Mouse (Mus musculus) yolk sac, embryonic 10.5 days (tissue): Measurements from ENCODE around the gene Sigirr.

Experiments used
- DNase-seq: peaks from one replicate; pipeline ENCODE4 v3.0.0-alpha.2; 2017; ENCODE audit warnings: low spot score

The Sigirr gene

DNA sequence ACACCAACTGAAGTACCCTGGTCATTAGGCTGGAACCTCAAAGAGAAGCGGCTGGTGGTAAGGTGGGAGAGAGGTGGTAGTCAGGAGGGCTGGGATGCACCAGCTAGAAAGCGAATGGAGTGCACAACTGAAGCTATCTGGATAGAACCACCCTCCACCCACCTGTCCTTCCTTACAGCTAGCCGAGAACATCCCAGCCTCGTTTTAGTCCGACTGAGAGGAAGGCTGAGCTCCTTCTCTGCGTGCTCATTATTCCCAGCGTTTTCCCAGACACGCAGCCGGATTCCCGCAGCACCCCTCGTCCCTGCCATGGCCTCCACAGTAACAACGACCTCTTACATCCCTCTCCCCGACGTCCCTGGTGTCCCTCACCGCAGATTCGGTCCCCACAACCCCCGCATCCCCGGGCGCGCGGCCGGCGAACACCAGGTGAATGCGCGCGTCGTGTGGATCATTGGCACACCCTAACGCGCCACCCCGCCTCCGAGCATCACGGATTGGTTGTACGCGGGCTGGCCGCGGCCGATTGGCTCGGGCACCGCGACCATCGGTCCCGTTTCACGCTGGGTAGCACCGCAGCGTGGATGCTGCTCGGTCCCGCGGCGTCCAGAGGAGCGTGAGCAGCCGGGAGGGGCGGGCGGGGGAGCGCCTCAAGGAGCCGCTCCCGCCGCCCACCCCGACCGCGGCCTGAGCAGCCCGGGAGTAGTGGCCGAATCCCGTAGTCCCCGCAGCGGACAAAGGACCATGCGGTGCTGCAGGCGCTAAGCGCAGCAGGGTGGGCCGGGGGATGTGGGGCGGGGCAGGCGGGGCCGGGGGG lies 39.7 kb downstream of the Sigirr start, which contains the start of gene B4galnt4:
Gene B4galnt4, plus strand, starts transcription at position 679 of the 817 bp plus-strand sequence.
- peak; percentile 70 for DNase-seq

DNA sequence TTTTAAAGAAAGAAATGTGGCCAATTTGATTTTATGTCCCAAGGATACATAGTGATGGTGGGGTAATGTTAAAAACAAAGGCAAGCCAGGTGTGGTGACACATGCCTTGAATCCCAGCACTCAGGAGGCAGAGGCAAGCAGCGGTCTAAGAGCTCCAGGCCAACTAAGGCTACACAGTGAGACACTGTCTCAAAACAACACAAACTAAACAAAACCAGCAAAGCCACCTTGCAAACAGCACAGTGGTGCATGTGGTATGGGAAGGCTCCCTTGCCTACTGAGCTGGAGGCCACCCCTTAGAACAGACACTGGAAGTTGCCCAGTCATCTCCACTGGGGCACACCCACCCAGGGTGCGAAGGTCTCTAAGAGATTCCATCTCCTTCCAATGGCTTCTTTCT lies 40.4 kb downstream of the Sigirr start:
- DNase-seq: no peak

DNA sequence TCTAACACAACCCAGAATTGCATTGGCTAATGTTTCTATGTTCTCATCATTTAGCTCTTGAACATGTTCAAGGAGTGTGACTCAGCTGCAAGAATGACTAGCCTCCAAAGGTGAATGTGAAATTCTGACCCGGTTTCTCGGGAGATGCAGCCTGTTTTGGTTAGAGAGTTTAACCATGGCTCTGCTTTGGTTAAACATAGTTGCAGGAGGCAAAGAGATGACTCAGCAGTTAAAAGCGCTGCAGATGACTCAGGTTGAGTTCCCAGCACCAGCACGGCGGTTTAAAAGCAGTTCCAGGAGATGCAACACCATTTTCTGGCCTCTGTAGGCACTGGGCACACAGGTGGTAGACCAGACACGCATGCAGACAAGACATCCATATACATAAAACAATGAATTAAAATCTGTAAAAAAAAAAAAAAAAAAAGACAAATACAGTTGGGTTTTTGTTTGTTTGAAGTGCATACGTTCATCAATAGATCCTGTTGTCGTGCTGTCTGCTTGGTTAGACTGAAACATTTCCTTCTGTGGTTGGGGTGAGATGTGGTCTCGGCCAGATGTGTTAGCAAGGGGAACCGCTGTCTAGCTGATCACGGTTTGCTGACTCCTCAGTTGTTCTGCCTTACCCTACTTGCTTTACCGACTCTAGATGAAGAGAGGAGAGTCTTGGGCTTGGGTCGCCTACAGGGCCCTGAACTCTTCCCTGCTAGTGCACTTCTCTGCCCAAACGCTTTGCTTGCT lies 41.6 kb downstream of the Sigirr start:
- no peak for DNase-seq

DNA sequence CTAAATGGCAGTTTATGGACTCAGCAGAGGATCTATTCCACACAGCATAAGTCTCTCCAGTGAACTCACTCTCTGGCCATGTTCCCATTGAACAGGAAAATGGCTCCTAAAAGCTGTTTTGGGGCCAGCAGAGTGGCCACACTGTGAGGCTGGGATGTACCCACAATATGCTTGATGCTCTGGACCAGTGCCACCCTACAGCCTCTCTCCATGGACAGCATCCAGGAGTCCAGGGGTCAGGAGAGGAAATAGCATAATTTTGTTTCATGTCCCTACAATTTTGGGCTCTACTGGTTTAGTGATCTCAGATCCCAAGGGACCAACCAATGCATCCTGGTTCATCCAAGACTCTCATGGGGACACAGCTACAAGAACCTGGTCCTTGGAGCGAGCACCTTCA lies 42.8 kb downstream of the Sigirr start:
- no peak for DNase-seq

DNA sequence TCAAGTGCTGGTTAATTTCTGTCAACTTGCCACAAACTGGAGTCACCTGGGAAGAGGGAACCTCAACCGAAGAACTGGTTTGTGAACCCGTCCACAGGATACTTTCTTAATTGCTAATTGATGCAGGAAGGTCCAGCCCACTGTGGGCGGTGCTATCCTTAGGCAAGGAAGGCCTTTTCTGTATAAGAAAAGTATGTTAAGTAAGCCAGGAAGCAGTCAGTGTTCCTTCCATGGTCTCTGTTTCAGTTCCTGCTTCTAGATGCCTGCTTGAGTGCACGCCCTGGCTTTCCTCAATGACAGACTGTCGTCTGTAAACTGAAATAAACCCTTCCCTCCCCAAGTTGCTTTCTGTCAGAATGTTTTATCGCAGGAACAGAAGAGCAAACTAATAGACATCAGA lies 43.4 kb downstream of the Sigirr start:
- DNase-seq: no peak

DNA sequence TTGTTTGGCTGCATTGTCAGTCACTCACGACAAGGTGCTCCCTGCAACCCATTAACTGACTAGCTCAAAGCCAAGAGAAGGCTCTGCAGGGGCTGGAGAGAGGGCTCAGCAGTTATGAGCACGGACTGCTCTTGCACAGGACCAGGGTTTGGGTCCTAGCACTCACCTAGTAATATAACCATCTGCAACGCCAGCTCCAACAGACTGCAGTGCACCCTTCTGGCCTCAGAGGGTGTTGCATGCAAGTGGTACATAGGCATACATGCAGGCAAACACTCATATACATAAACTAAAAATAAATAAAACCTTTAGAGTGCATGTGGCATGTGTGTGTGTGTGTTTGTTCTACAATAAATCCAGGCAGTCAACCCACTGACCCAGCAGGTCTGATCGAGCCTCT lies 44.6 kb downstream of the Sigirr start:
- no peak for DNase-seq

DNA sequence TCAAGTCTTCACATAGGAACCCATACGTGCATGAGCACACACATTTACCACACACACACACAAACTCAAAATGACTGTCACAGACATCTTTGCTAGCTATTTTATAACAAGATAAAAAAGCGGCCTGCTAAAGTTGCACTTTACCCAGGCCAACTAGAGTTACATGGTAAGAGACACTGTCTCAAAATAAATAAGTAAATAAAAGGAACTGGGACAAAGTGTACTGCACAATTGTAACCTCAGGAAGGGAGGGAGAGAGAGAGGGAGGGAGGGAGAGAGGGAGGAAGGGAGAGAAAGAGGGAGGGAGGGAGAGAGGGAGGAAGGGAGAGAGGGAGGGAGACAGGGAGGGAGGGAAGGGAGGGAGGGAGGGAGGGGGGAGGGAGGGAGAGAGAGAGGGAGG lies 48.0 kb downstream of the Sigirr start:
- no peak for DNase-seq

DNA sequence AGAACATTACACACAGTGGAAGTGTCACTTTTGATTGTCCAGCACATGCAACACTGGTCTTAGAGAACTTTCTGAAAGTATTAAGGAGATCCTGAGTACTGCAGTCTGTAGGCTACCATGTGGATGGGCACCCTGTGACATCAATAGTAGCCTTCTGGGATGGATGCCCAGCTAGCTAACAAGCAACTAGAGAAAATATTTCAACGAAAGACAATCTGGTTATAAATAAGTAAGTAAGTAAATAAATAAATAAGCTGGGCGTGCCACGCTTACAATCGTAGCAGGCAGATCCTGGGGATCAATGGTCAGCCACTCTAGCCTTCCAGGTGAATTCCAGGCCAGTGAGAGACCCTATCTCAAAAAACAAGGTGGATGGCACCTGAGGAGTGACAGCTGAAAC lies 48.4 kb downstream of the Sigirr start:
- DNase-seq: no peak

DNA sequence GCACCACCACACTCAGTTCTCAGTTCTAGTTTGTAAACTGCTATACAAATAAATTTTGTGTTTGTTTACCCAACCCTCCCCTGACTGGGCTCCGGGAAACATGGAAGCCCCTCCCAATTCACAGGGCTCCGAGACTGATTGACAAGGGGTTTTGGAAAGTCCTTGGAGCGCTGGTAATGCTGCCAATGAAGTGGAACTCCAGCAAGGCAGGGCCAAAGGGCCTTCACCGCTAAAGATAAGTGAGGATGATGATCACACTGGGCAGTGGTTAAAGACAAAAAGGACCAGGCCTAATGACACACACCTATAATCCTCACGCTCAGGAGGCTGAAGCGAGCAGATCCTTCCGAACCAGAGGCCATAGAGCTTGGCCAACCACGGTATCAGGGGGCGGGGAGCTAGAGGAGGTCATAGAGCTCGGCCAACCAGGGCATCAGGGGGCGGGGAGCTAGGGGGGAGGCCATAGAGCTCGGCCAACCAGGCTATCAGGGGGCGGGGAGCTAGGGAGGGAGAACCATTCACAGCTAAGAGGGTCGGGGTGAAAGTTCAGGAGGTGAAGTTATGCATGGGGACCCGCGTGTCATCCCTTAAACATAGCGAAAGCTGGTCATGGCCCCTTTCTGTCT lies 49.2 kb downstream of the Sigirr start:
- peak; percentile 48 for DNase-seq

DNA sequence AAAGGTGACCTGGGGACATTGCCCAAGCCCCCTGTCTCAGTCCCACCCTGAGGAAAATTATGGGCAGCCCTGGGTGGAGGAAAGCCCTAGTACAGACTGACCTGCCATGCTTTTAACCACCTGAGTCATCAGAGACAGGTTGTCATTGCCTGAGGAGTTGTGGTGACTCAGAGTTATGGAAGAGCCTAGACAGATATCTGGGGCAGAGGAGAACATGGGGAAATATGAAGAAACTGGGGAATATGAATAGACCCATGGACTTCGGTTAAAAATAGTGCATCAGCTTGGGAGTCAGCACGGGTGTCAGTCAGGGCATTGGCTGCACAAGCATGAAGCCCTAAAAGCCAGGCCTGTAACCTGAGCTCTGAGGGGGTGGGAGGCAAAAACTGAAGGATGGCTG lies 51.0 kb downstream of the Sigirr start:
- DNase-seq: no peak

DNA sequence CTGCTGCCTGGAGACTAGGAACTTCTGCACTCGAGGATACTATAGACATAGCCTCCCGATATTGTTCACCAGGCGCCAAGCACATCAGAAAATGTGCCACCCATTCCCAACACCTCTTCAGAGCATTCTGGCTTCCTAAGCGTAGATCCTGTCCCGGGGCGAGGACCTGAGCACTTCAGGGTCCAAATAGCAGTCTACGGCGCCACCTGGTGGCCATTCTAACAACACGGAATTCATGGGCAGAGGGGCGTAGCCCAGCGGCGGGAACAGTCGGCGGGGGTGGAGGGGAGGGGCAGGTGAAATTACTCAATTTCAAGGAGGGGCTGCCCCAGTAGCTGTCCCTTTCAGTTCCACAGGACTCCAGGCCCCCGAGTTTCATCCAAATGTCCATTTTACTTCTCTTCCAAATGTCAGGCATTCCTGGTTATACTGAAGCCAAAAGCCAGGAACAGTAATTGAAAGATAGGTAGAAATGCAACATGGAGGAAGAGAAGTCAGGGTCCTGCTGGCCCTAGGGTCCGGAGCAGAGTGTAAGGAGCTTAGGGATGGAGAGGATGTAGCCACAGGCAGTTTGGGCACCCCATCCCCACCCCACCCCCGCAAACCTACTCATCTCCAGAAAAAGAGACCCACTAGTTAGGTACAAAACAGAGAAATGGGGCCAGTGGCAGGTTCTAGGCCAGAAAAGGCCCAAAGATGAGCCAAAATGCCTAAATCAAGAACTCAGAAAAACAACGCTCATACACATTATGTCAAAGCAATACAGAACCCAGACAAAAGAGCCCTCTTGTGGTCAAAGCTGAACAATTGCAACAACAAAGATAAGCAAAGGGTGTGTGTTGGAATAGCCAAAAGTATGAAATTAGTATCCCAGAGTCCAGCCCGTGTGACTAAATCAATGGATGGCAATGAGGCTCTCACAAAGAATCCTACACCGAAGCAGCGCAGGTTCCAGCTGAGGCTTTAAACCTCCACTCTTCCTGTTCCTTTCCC lies 51.9 kb downstream of the Sigirr start:
- peak; percentile 85 for DNase-seq

DNA sequence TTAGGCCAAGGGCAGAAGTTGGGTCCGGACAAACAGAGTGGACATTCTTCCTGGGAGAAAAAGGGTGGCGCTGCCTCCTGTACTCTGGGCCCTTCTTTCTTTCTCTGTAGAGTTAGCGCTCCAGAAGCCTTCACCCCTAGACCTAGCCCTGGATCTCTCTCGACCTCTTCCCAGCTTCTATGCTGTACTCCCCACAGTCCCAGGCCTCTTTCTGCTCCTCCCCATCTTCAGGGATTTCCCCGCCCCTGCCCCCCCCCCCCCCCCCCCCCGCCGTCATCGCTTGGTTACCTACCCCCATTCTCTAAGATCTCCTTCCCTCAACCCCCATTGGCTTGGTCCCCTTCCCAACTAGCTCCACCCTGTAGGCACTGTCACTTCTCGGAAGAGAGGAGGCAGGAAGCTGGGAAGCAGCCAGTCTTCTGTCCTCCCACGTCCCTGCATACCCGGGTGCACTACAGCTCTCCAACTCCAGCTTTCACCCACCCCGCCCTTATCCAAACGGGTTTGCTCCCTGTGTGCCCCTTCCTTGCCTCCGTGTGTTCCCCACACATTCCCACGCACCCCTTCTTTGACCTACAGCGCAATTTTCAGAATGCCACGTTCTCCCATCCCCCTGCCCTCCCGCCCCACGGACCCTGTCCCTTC lies 52.7 kb downstream of the Sigirr start:
- peak; percentile 62 for DNase-seq

DNA sequence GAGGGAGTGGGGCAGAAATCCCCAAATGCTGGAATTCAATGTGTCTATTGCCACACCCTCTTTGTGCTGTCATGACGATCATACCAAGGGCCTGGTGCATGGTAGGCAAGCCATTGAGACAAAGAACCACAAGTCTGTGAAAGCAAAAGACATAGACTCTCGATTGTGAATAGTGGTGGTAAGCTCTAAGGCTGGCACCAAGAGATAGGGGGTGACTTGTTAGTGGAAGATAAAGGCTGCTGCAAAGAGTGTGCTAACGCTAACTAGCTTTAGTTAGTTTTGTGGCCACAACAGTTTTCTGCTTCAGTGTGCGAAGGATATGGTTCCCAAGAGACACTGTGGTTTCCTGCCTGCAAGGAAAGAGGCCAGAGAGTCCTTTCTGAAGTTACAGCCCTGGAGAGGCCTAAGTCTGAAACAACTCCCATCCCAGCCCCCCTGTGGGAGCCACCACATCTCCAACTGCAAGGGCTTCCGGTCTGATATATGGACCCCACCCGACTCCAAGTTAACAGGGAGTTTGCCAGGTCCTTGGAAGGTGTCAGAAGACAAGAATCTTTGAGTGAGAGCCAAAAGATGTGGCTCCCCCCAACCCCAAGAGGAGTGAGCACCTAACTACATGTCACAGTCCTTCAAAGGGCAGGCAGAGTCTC lies 53.3 kb downstream of the Sigirr start:
- DNase-seq: no peak

DNA sequence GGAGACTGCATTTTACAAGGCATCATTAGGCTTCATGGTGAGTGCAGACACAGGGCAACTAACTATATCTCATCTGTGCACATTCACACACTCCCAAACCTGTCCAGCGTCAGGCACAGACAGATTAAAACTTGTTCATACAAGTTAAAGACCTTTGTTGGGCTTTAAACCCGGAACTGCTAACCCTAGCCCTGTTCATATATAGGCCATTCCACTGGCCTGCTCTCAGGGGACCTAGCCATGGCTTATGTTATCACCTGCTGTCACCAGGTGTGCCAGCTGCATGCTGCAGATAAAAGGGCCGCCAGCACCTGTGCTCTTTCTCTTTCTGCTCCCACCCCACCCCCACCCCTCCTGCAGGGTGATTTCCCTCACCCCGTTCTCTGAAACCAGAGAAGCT lies 57.8 kb downstream of the Sigirr start:
- no peak for DNase-seq

DNA sequence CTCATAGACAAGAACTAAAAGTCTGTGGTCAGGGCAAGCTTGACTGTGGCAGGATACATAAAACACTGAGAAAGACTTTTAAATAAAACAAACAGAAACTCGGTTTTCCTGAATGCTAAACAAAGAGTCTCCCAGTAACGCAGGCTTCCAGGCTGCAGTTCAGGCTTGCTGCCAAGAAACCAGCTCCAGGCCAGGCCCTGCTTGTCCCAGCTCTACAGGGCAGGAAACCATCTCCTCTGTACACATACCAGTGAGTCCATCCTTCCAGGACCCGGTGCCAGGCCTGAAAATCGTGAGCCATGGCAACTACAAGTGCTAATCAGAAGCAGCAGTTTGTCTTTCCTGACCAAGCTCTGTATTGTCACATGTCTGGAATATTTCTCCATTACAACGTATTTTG lies 58.7 kb downstream of the Sigirr start:
- peak; percentile 62 for DNase-seq
